Mouse (Mus musculus): ENCODE data around the gene Elk3. TPM values are rescaled to one million over a fixed set of nuclear protein-coding genes. Genes with fewer than 3 reads are reported as not detected.
A peak's percentile ranks its signal among the peaks of the same experiment; 100 is the strongest.

Elk3 gene
- polyA plus RNA-seq, 1 experiment = 76.0 TPM

DNA sequence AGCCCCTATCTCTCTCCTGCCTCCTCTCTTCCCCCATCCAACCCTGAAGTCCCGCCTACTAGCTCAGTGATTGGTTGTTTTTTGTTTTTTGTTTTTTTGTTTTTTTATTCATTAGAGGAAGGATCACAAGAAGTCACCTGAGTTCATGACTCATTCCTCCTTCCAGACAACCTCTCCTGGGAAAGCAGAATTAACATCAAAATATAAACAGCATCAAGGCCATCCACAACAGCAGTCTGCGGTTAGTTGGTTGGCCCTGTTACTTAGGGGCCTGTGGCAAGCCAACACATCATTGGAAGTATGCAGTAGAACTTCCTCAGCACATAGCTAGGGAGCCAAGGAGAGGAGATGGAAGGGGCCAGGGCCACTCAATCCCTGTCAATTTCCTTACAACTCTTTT, 12.7 kb upstream of the Elk3 start:
- 92% methylated on average over 2 of the region's 2 CpGs for WGBS
- TF ChIP-seq POLR2A (IDR thresholded peaks at IDR 0.05; ENCODE audit: borderline replicate concordance, extremely low read depth, low read depth, low read length) (no peak), CTCF (IDR thresholded peaks at IDR 0.05; ENCODE audit: insufficient read depth, low read length) (no peak)
- H3K4me3 ChIP-seq (replicated peaks; ENCODE audit: extremely low read depth, low read depth, low read length) = no peak overlapping the region

DNA sequence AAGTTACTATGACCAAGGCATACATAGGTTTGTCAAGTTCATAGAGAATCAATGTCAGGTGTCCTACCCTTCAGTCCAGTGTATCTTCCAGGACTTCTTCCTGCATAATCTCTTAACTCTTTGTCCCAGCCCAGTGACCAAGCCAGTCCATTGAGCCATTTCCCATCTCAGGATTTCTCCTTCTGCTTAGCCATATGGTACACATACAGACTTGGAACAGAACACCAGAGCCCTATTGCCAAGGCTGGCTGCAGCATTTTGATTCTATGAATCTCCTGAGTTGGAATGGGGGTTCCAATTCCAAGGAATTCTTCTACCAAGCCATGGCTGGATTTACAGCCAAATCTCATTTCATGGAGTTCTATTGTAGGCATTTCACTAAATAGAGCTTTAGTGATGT, 10.8 kb upstream of the Elk3 start:
- no peak for DNase-seq
- H3K4me1 ChIP-seq (ENCODE audit: control insufficient read depth, insufficient read depth, low read length) = peaks cover 9% of the 10 kb centered on the region
- H3K4me3 ChIP-seq (replicated peaks; ENCODE audit: extremely low read depth, low read depth, low read length) = no peak overlapping the region
- no peak for TF ChIP-seq POLR2A (IDR thresholded peaks at IDR 0.05; ENCODE audit: borderline replicate concordance, extremely low read depth, low read depth, low read length)
- TF ChIP-seq CTCF (IDR thresholded peaks at IDR 0.05; ENCODE audit: insufficient read depth, low read length) = no peak

More for the DNA sequence above, 12.7 kb upstream of the Elk3 start:
- DNase-seq = no peak
- peaks cover 7% of the 10 kb centered on the region for H3K4me1 ChIP-seq (ENCODE audit: control insufficient read depth, insufficient read depth, low read length)

DNA sequence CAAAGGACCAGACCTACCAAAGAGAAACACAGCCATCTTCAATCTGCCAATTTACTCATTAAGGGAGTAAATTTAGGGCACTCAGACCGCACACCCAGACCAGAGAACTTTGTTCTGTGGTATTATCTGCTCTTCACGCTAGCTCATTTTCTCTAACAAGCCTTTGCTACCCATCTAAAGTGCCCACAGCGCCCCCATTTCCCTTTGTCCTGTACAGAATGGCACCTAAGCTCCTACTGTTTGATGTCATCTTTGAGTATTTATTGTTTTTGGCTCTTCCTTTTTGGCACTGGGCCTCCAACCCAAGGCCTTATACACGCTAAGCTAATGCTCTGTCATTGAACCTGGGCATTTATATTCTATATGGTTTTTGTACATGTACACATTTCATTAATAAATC, 9.2 kb upstream of the Elk3 start:
- 56% methylated on average over 4 of the region's 4 CpGs for WGBS

DNA sequence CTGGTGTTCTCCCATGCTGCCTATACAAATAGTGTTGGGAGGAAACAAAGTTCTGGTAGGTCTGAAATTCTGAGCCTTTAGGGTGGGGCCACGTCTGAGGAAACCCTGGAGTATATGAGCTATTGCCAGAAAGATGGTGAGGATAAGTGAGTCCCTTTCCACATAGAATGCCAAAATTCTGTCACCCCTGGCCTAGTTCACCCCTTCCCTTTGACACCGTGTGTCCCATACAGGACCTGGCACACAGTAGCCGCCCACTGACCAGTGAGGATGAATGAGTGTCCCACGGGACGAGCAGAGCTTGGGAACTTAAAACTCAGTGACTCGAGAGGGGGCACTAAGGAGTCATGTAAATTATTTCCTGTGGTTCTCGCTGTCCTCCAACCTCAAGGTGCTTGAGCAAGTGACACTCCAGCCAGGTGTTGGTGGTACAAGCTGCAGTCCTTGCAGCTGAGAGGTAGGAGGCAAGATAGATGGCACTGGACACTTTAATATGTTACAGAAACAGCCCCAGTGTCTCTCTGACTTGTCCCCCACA, 8.7 kb upstream of the Elk3 start:
- H3K4me3 ChIP-seq (replicated peaks; ENCODE audit: extremely low read depth, low read depth, low read length) = no peak overlapping the region
- 48% methylated on average over 7 of the region's 7 CpGs for WGBS
- DNase-seq = no peak
- TF ChIP-seq POLR2A (IDR thresholded peaks at IDR 0.05; ENCODE audit: borderline replicate concordance, extremely low read depth, low read depth, low read length) (no peak), CTCF (IDR thresholded peaks at IDR 0.05; ENCODE audit: insufficient read depth, low read length) (no peak)
- H3K4me1 ChIP-seq (ENCODE audit: control insufficient read depth, insufficient read depth, low read length) = peaks cover 7% of the 10 kb centered on the region

More for the DNA sequence above, 9.2 kb upstream of the Elk3 start:
- Histone ChIP-seq H3K4me1 (ENCODE audit: control insufficient read depth, insufficient read depth, low read length) (peaks cover 7% of the 10 kb centered on the region), H3K4me3 (replicated peaks; ENCODE audit: extremely low read depth, low read depth, low read length) (no peak overlapping the region)
- TF ChIP-seq CTCF (IDR thresholded peaks at IDR 0.05; ENCODE audit: insufficient read depth, low read length) (no peak), POLR2A (IDR thresholded peaks at IDR 0.05; ENCODE audit: borderline replicate concordance, extremely low read depth, low read depth, low read length) (no peak)
- DNase-seq = no peak

DNA sequence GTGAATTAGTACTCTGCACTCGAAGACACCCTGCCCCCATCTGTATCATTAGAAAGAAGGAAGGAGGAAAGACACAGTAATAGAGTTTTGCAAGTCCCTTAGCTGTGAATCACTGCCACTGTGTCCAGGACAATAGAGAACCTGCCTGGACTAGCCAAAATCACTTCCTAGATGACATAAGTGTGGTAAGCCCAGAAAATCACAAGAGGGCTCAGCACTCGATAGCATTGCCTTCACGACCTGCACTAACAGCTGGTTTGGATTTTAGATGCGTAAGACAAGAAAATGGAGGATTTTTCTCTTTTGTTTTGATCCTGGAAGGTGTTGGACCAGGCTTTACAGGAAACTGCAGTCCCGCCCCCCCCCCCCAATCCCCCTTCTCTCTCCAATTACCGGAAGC, 6.0 kb upstream of the Elk3 start:
- TF ChIP-seq CTCF (IDR thresholded peaks at IDR 0.05; ENCODE audit: insufficient read depth, low read length) (no peak), POLR2A (IDR thresholded peaks at IDR 0.05; ENCODE audit: borderline replicate concordance, extremely low read depth, low read depth, low read length) (no peak)
- Histone ChIP-seq H3K4me3 (replicated peaks; ENCODE audit: extremely low read depth, low read depth, low read length) (no peak overlapping the region), H3K4me1 (ENCODE audit: control insufficient read depth, insufficient read depth, low read length) (peaks cover 7% of the 10 kb centered on the region)
- no peak for DNase-seq
- 30% methylated on average over 6 of the region's 6 CpGs for WGBS

DNA sequence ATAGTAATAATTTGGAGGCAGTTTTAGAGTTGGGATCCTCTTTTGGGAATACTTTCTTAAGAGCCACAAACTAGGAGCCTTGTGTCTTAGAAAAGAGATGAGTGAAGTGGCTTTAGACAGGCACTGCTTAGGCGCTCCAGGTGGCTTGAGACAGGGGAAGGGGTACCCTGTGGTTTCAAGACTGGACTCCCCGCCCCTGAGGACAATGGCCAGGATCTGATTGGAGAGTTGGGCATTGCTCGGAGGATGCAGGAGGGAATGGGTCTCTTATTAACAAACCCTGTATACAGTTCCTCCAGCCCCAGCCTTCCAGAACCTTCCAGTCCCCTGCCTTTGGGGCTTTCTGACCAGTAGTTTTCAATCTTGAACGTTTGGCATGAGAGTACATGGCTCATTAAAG, 641 bp upstream of the Elk3 start:
- H3K4me1 ChIP-seq (ENCODE audit: control insufficient read depth, insufficient read depth, low read length) = peaks cover 4% of the 10 kb centered on the region
- peak overlapping the region; percentile 19 for H3K4me3 ChIP-seq (replicated peaks; ENCODE audit: extremely low read depth, low read depth, low read length)
- no peak for DNase-seq
- 21% methylated on average over 4 of the region's 4 CpGs for WGBS
- TF ChIP-seq CTCF (IDR thresholded peaks at IDR 0.05; ENCODE audit: insufficient read depth, low read length) (no peak), POLR2A (IDR thresholded peaks at IDR 0.05; ENCODE audit: borderline replicate concordance, extremely low read depth, low read depth, low read length) (no peak)

DNA sequence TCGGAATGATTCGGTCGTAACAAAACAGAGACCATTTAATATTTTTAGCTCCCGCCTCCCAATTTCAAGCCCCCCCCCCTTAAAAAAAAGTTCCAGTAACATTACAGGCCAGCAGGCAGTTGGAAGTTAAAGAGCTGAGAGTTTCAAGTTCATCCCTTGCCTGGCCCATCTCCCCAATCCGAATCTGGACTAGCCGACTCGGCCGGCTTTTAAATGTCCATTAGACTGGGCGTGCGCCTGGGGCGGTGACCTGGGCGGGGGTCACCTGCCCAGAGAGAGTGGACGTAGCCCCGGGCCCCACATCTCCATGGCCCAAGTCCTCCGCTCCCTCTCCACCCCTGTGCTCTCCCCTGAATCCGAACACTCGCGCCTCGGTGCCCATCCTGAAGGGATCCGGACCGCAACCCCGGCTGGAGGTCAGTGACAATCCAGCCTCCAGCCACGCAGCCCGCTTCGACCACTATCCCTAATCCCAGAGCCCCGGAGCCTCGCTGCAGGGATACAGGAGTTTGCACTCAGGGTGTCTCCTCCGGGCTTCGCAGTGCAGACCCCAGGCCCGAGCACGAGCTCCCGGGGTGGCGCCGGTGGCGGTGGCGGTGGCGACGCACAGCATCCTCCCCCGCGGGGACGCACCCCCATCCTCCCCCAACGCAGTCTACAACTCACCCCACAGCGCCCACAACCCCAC, 857 bp downstream of the Elk3 start:
- WGBS = under 1% methylated on average over 43 of the region's 43 CpGs
- peak; percentile 65 for DNase-seq
- TF ChIP-seq POLR2A (IDR thresholded peaks at IDR 0.05; ENCODE audit: borderline replicate concordance, extremely low read depth, low read depth, low read length) (no peak), CTCF (IDR thresholded peaks at IDR 0.05; ENCODE audit: insufficient read depth, low read length) (no peak)
- H3K4me1 ChIP-seq (ENCODE audit: control insufficient read depth, insufficient read depth, low read length) = peaks cover 8% of the 10 kb centered on the region
- peak overlapping the region; percentile 71 for H3K4me3 ChIP-seq (replicated peaks; ENCODE audit: extremely low read depth, low read depth, low read length)

DNA sequence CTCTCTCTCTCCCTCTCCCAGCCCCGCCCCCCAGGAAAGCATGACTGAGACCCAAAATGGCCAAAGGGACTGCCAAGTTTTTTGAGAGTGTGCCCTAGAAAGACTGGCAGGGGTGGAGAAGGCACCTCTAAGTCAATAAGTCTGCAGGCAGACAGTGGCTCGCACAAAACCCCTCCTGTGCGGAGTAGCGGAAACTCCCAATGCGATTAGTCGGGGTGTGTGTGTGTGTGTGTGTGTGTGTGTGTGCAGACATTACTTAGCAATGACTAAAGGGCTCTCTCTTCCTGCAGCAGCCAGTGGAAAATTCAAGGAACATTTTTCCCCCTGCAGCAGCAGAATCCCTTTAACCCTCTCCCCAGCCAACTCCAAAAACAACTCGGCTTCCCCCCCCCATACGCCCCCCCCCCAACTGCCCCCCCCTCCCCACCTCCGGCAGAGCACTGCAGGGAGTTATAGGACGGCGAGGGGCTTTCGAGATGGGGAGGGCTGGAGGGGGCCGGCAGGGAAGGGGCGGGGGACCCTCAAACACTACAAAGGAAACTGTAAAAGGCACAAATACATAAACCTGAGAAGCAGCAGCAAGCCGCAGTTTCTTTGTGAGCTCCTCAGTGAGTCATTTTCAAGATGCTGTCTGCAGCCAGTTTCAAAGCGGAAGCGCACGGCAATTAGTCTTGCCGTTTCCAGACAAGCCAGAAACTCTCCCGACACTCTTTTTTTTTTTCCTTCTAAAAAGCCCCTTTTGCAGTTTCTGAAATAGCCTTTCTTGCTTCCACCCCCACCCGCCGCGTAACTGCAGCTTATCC, 1.6 kb downstream of the Elk3 start:
- peaks cover 8% of the 10 kb centered on the region for H3K4me1 ChIP-seq (ENCODE audit: control insufficient read depth, insufficient read depth, low read length)
- TF ChIP-seq POLR2A (IDR thresholded peaks at IDR 0.05; ENCODE audit: borderline replicate concordance, extremely low read depth, low read depth, low read length) (peak; percentile 23; the same call in 1 of the 2 replicates), CTCF (IDR thresholded peaks at IDR 0.05; ENCODE audit: insufficient read depth, low read length) (no peak)
- 2% methylated on average over 22 of the region's 23 CpGs for WGBS
- H3K4me3 ChIP-seq (replicated peaks; ENCODE audit: extremely low read depth, low read depth, low read length) = peak overlapping the region; percentile 71
- no peak for DNase-seq

DNA sequence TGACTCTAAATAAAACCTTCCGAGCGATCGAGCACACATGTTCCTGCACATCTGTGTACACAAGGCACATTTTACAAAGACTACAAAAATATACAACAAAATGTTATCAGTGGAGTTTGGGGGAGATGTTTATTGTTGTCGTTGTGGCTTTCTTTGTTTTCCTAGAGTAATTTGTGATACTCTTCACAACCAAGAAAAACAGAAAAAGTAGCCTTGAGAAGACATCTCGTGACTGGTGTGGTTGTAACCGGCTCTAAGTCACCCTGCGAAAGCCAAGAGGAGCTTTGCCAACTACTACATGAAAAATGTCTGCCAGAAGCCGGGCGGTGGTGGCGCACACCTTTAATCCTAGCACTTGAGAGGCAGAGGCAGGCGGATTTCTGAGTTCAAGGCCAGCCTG, 4.6 kb downstream of the Elk3 start:
- WGBS = 41% methylated on average over 11 of the region's 11 CpGs
- H3K4me1 ChIP-seq (ENCODE audit: control insufficient read depth, insufficient read depth, low read length) = peaks cover 18% of the 10 kb centered on the region
- DNase-seq = no peak
- no peak overlapping the region for H3K4me3 ChIP-seq (replicated peaks; ENCODE audit: extremely low read depth, low read depth, low read length)
- TF ChIP-seq CTCF (IDR thresholded peaks at IDR 0.05; ENCODE audit: insufficient read depth, low read length) (no peak), POLR2A (IDR thresholded peaks at IDR 0.05; ENCODE audit: borderline replicate concordance, extremely low read depth, low read depth, low read length) (no peak)
